Mouse (Mus musculus): ENCODE results near the gene Camk1g. TPM values are rescaled to one million over a fixed set of nuclear protein-coding genes. Genes with fewer than 3 reads are reported as not detected.

Gene Camk1g
- polyA plus RNA-seq, 1 experiment from 2014 or later = 9.4 TPM

DNA sequence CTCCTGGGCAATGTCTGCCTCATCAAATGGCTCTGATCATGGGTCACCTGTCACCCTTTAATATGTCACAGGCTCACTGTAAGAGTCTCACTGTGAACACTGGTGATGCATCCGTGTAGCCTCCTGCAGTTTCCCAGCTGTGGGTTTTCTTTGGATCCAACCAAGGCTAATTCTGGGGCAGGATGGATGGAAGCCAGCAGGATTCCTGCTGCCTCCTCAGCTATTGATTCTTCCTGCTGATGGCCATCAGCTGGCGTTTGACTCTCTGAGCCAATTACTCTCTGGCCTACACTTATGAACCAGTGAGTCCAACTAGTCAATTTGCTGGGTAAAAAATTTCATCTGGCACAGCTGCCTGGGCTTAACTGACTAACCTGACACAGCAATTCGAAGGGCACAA is 10.9 kb downstream of the Camk1g start:
- ATAC-seq (ENCODE audit: insufficient number of reproducible peaks, insufficient read depth, low FRiP score, low read depth) = no peak
- Histone ChIP-seq H3K4me1 (ENCODE audit: control insufficient read depth in 2 of 2, insufficient read depth in 2 of 2, low read length in 2 of 2) (peaks cover 0 to 7% of the 10 kb centered on the region in 2 experiments; a peak in 2 of 4 replicates), H3K4me3 (ENCODE audit: control insufficient read depth in 1 of 2, insufficient read depth in 1 of 2, low read depth in 1 of 2, low read length in 2 of 2) (no peak overlapping the region), H3K36me3 (ENCODE audit: control insufficient read depth, insufficient read depth, low read length) (0 out of 2 replicates have a peak, but pooled peaks cover 10% of the 10 kb centered on the region), H3K4me2 (ENCODE audit: low read length) (no peak overlapping the region), H3K9ac (ENCODE audit: low read length) (no peak overlapping the region), H3K27me3 (ENCODE audit: control insufficient read depth, insufficient read depth, low read length) (no peaks in the 10 kb centered on the region), H3K27ac (replicated peaks in 1 of 2; ENCODE audit: control insufficient read depth in 1 of 2, insufficient read depth in 1 of 2, low read depth in 2 of 2, low read length in 2 of 2) (no peak overlapping the region), H3K9me3 (ENCODE audit: control insufficient read depth, low read length) (no peaks in the 10 kb centered on the region)
- WGBS = 76% methylated on average over 3 of the region's 3 CpGs

DNA sequence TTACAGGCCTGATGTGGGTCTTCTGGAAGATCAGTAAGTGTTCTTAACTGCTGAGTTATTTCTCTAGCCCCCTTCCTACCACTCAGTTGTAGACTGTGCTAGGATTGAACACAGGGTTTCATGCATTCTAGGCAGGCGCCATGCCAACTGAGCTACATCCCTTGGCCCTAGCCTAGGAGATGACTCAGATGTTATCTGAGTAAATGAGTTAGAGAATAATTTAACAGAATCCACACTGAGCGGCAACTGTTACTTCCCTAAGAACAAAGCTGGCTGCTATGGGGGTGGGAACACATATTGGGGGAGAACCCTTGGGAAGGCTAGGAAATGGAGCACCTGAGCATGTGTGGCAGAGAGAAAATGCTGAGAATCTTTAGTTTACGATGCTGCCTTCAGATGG is 18.5 kb downstream of the Camk1g start:
- Histone ChIP-seq H3K27ac (replicated peaks in 1 of 2; ENCODE audit: control insufficient read depth in 1 of 2, insufficient read depth in 1 of 2, low read depth in 2 of 2, low read length in 2 of 2) (no peak overlapping the region), H3K9me3 (ENCODE audit: control insufficient read depth, low read length) (no peaks in the 10 kb centered on the region), H3K4me1 (ENCODE audit: control insufficient read depth in 2 of 2, insufficient read depth in 2 of 2, low read length in 2 of 2) (peaks cover 3 to 4% of the 10 kb centered on the region in 2 experiments; a peak in 1 of 4 replicates), H3K27me3 (ENCODE audit: control insufficient read depth, insufficient read depth, low read length) (no peaks in the 10 kb centered on the region), H3K4me3 (ENCODE audit: control insufficient read depth in 1 of 2, insufficient read depth in 1 of 2, low read depth in 1 of 2, low read length in 2 of 2) (no peak overlapping the region), H3K36me3 (ENCODE audit: control insufficient read depth, insufficient read depth, low read length) (peaks cover 53% of the 10 kb centered on the region), H3K9ac (ENCODE audit: low read length) (no peak overlapping the region), H3K4me2 (ENCODE audit: low read length) (no peak overlapping the region)
- no peak for ATAC-seq (ENCODE audit: insufficient number of reproducible peaks, insufficient read depth, low FRiP score, low read depth)
- WGBS = 86% methylated on average over 3 of the region's 3 CpGs

DNA sequence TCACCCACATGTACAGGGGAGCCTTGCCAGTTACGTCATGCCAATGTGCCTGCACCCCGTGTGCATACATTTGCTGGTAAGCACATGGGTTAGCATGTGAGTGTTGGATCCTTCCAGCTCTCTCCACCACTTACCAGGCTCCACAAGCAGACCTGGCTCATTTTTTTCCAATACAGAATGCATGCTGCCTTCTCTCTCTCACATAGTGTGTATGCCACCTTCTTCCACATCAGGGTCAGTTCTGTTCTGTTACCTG is 19.6 kb downstream of the Camk1g start:
- Histone ChIP-seq H3K9ac (ENCODE audit: low read length) (no peak overlapping the region), H3K27ac (replicated peaks in 1 of 2; ENCODE audit: control insufficient read depth in 1 of 2, insufficient read depth in 1 of 2, low read depth in 2 of 2, low read length in 2 of 2) (no peak overlapping the region), H3K9me3 (ENCODE audit: control insufficient read depth, low read length) (no peaks in the 10 kb centered on the region), H3K4me1 (ENCODE audit: control insufficient read depth in 2 of 2, insufficient read depth in 2 of 2, low read length in 2 of 2) (peaks cover 3 to 5% of the 10 kb centered on the region in 2 experiments; a peak in 1 of 4 replicates), H3K27me3 (ENCODE audit: control insufficient read depth, insufficient read depth, low read length) (no peaks in the 10 kb centered on the region), H3K4me2 (ENCODE audit: low read length) (no peak overlapping the region), H3K4me3 (ENCODE audit: control insufficient read depth in 1 of 2, insufficient read depth in 1 of 2, low read depth in 1 of 2, low read length in 2 of 2) (no peak overlapping the region), H3K36me3 (ENCODE audit: control insufficient read depth, insufficient read depth, low read length) (peaks cover 46% of the 10 kb centered on the region)
- no peak for ATAC-seq (ENCODE audit: insufficient number of reproducible peaks, insufficient read depth, low FRiP score, low read depth)
- WGBS = 85% methylated on average over 2 of the region's 2 CpGs

DNA sequence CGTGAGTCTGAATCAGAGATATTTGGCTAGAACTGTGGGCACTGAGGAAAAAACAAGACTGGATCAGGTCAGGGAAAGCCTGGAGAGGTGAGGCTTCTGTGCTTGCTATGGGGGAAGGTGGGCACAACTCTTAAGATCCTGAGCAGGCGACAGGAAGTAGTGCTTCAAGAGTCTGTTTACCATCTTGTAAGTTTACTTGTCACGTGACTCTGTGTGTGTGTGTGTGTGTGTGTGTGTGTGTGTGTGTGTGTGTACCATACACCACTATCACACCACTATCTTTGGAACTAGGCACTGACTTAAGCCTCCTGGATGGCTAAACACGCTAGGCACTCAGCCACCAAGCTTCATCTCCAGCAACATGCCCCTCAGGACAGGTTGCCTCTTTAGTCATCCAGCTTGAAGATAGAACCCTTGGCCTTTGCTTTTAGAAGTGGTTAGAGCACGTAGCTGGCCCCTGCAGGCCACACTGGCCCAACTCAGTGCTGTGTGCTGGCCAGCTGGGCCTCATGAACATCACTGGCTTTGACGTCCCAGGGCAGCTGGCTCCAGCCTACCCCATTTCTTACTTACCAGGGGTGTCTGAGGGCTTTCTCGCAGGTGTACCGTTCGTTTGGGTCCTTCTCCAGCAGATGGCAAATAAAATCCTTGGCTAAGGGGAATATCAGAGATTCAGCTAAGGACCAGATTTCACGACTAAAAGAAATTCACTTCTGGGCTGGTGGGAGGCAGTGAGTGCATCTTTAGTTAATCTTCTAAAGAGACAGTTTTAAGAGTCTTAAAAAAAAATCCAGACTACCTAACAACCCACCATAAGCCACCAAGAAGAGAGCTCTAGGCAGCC is 20.2 kb downstream of the Camk1g start:
- H3K4me2 ChIP-seq (ENCODE audit: low read length) = no peak overlapping the region
- no peaks in the 10 kb centered on the region for H3K27me3 ChIP-seq (ENCODE audit: control insufficient read depth, insufficient read depth, low read length)
- H3K9me3 ChIP-seq (ENCODE audit: control insufficient read depth, low read length) = no peaks in the 10 kb centered on the region
- H3K27ac ChIP-seq (replicated peaks in 1 of 2; ENCODE audit: control insufficient read depth in 1 of 2, insufficient read depth in 1 of 2, low read depth in 2 of 2, low read length in 2 of 2) = no peak overlapping the region
- no peak overlapping the region for H3K9ac ChIP-seq (ENCODE audit: low read length)
- no peak for ATAC-seq (ENCODE audit: insufficient number of reproducible peaks, insufficient read depth, low FRiP score, low read depth)
- peaks cover 46% of the 10 kb centered on the region for H3K36me3 ChIP-seq (ENCODE audit: control insufficient read depth, insufficient read depth, low read length)
- 84% methylated on average over 10 of the region's 10 CpGs for WGBS
- no peak overlapping the region for H3K4me3 ChIP-seq (ENCODE audit: control insufficient read depth in 1 of 2, insufficient read depth in 1 of 2, low read depth in 1 of 2, low read length in 2 of 2)
- peaks cover 3 to 5% of the 10 kb centered on the region in 2 experiments; a peak in 1 of 4 replicates for H3K4me1 ChIP-seq (ENCODE audit: control insufficient read depth in 2 of 2, insufficient read depth in 2 of 2, low read length in 2 of 2)

DNA sequence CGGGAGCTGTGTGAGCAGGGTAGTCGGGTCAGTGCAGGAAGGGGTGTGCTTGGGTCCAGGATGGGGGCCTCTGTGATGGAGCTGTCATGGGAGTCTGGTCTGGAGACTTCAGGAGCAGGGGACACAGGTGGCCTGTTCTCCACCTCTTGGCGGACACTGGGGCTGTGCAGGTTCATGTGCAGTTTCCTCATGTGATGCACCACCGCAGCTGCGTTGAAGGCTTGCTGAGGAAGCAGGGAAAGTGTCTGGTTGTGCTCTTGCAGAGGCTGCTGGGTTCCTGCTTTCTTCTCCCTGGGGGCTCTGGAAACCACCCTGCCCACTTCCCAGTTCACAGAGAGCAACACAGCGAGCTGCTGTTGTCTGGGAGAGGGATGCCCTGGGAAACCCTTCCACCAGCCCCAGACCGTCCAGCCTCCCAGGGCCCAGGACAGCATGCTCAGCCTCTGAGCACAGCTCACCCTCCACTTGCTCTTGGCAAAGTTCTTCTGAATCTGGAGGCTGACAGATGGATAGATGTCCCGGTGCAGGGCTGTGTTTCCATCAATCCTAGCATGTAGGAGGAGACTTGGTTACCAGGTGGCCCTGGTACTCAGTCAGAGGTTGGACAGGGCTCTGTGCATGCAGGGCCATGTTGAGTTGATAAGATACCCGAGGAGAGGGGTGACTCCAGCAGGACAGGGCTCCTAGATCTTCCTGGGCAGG is 21.7 kb downstream of the Camk1g start:
- ATAC-seq (ENCODE audit: insufficient number of reproducible peaks, insufficient read depth, low FRiP score, low read depth) = no peak
- no peak overlapping the region for H3K27ac ChIP-seq (replicated peaks in 1 of 2; ENCODE audit: control insufficient read depth in 1 of 2, insufficient read depth in 1 of 2, low read depth in 2 of 2, low read length in 2 of 2)
- H3K4me1 ChIP-seq (ENCODE audit: control insufficient read depth in 2 of 2, insufficient read depth in 2 of 2, low read length in 2 of 2) = peaks cover 3 to 5% of the 10 kb centered on the region in 2 experiments; a peak in 1 of 4 replicates
- WGBS = 76% methylated on average over 9 of the region's 9 CpGs
- H3K9me3 ChIP-seq (ENCODE audit: control insufficient read depth, low read length) = no peaks in the 10 kb centered on the region
- no peak overlapping the region for H3K4me2 ChIP-seq (ENCODE audit: low read length)
- no peak overlapping the region for H3K4me3 ChIP-seq (ENCODE audit: control insufficient read depth in 1 of 2, insufficient read depth in 1 of 2, low read depth in 1 of 2, low read length in 2 of 2)
- H3K9ac ChIP-seq (ENCODE audit: low read length) = no peak overlapping the region
- H3K27me3 ChIP-seq (ENCODE audit: control insufficient read depth, insufficient read depth, low read length) = no peaks in the 10 kb centered on the region
- peaks cover 36% of the 10 kb centered on the region for H3K36me3 ChIP-seq (ENCODE audit: control insufficient read depth, insufficient read depth, low read length)

DNA sequence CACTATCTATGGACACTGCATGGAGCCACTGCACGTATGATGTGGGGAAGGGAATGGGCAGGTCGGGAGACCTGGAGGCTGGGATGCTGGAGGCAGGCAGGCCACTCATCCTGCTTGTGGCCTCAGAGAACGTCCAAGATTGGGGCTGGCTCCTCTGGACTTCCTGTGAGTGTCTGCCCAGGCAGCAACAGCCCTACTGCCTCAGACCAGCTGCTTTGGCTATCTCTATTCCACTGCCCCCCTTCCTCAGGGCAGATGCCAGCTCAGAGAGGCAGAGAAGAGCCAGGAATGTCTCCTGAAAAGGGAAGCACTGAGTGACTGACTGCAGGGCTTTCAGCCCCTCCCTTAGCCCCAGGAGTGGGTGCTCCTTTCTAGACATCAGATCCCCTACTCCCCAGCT is 23.2 kb downstream of the Camk1g start:
- H3K4me2 ChIP-seq (ENCODE audit: low read length) = no peak overlapping the region
- no peak overlapping the region for H3K9ac ChIP-seq (ENCODE audit: low read length)
- H3K4me3 ChIP-seq (ENCODE audit: control insufficient read depth in 1 of 2, insufficient read depth in 1 of 2, low read depth in 1 of 2, low read length in 2 of 2) = no peak overlapping the region
- peaks cover 3 to 5% of the 10 kb centered on the region in 2 experiments; a peak in 1 of 4 replicates for H3K4me1 ChIP-seq (ENCODE audit: control insufficient read depth in 2 of 2, insufficient read depth in 2 of 2, low read length in 2 of 2)
- peaks cover 25% of the 10 kb centered on the region; the same call in 1 of the 2 replicates for H3K36me3 ChIP-seq (ENCODE audit: control insufficient read depth, insufficient read depth, low read length)
- no peaks in the 10 kb centered on the region for H3K27me3 ChIP-seq (ENCODE audit: control insufficient read depth, insufficient read depth, low read length)
- 61% methylated on average over 3 of the region's 3 CpGs for WGBS
- H3K9me3 ChIP-seq (ENCODE audit: control insufficient read depth, low read length) = no peaks in the 10 kb centered on the region
- ATAC-seq (ENCODE audit: insufficient number of reproducible peaks, insufficient read depth, low FRiP score, low read depth) = no peak
- no peak overlapping the region for H3K27ac ChIP-seq (replicated peaks in 1 of 2; ENCODE audit: control insufficient read depth in 1 of 2, insufficient read depth in 1 of 2, low read depth in 2 of 2, low read length in 2 of 2)

DNA sequence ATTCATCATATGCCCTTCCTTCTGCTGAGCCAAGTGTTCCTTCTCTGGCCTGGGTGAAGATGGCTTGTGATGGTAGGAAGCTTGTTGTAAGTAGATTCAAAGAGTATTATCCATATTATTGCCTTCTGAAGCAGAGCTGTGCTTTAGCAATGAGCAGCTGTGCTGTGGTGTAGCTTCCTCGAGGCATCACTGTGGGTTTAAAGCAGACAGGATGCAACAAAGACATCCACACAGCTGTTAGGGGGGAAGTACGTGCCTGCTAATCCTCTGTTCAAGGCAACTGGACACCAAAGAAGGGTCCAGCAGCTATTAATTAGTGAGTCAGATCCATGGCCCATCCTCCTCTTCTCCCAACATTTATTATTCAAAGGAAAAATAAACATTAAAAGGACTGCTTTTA is 25.1 kb downstream of the Camk1g start:
- no peak overlapping the region for H3K27ac ChIP-seq (replicated peaks in 1 of 2; ENCODE audit: control insufficient read depth in 1 of 2, insufficient read depth in 1 of 2, low read depth in 2 of 2, low read length in 2 of 2)
- no peak overlapping the region for H3K4me3 ChIP-seq (ENCODE audit: control insufficient read depth in 1 of 2, insufficient read depth in 1 of 2, low read depth in 1 of 2, low read length in 2 of 2)
- H3K9me3 ChIP-seq (ENCODE audit: control insufficient read depth, low read length) = no peaks in the 10 kb centered on the region
- no peak overlapping the region for H3K9ac ChIP-seq (ENCODE audit: low read length)
- H3K27me3 ChIP-seq (ENCODE audit: control insufficient read depth, insufficient read depth, low read length) = no peaks in the 10 kb centered on the region
- no peak for ATAC-seq (ENCODE audit: insufficient number of reproducible peaks, insufficient read depth, low FRiP score, low read depth)
- 57% methylated on average over 2 of the region's 2 CpGs for WGBS
- peaks cover 17% of the 10 kb centered on the region; the same call in 1 of the 2 replicates for H3K36me3 ChIP-seq (ENCODE audit: control insufficient read depth, insufficient read depth, low read length)
- peaks cover 3 to 5% of the 10 kb centered on the region in 2 experiments; a peak in 1 of 4 replicates for H3K4me1 ChIP-seq (ENCODE audit: control insufficient read depth in 2 of 2, insufficient read depth in 2 of 2, low read length in 2 of 2)
- H3K4me2 ChIP-seq (ENCODE audit: low read length) = no peak overlapping the region
